Mouse (Mus musculus) gastrocnemius, adult 18-20 months (tissue): ENCODE results near the gene Zbtb7b. TPM values are rescaled to one million over a fixed set of nuclear protein-coding genes. Genes with fewer than 3 reads are reported as not detected.

ENCODE experiments used
- DNase-seq: peaks from one replicate; pipeline ENCODE4 v3.0.0; 2021; ENCODE audit warnings: low spot score
- total RNA-seq, 2 experiments: library from RNA; stranded (reverse); gene quantifications; 2 replicates each; pipeline ENCODE4 v1.2.3; 2021

Zbtb7b gene
- total RNA-seq, 2 experiments from 2014 or later = 26.4 to 28.3 TPM

- DNase-seq = peak; percentile 77
Observed at GRCm38 (mm10) chr3:89418861-89419250, 24.3 kb upstream of the Zbtb7b start.

DNA sequence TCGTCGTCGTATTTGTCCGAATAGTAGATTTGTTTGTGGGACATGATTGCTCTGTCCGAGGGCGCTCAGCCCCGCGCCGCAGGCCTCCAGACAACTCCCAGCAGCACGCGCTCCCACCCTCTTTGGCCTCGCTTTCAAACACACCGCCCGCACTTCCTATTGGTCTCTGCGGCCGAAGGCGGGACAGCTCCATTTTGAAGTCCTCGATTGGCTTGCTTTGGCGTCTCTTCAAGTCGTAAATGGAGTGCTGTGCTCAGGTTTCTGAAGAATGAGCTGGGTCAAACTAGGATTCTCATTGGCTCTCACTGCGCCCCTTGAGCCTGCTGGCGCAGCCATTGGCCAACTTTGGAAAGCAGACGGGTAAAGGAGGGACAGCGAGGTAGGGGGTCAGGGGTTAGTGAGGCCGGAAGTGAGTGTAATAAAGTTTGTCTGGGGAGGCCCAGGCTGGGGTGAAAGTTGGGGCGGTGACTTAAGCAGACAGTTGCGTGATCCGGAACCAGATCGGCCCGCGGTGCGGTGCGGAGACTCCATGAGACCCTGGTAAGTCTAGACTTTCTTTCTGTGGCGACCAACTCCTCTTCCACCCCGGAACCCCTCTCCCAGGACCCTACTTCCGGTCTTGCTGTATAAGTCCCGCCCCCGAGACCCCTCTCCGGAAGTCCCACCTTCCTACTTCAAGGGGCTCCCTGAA, 23.7 kb upstream of the Zbtb7b start, which contains the start of the genes Cks1b and Shc1:
Cks1b (minus strand) TSS at position 214 of the 691 bp plus-strand sequence.
Shc1 (plus strand) TSS at position 274 of the 691 bp plus-strand sequence.
- DNase-seq = peak; percentile 98

DNA sequence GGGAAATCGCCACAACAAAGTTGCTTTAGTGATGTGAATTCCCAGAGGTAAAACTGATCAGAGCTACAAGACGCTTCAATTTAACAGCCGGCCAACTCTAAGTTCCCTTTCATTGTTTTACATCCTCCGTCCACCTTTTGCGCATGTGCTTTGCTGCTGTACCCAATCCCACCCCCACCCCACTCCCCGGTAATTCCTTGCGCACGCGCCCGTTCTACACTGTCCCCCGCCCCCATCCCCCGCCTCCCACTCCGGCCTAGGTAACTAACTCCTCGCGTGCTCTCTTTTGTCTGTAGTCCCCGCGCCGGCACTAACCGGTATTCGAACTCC, 23.2 kb upstream of the Zbtb7b start:
- no peak for DNase-seq

- DNase-seq = no peak
Observed at GRCm38 (mm10) chr3:89417131-89417530, 22.6 kb upstream of the Zbtb7b start.

- DNase-seq = no peak
Observed at GRCm38 (mm10) chr3:89416158-89416557, 21.6 kb upstream of the Zbtb7b start.

GRCm38 (mm10) chr3:89411490-89412393, 17.2 kb upstream of the Zbtb7b start, which contains the start of gene Flad1:
Gene Flad1 (minus strand): TSS chr3:89411870.
- DNase-seq = peak; percentile 100

- no peak for DNase-seq
Observed at GRCm38 (mm10) chr3:89410864-89411263, 16.3 kb upstream of the Zbtb7b start.

DNA sequence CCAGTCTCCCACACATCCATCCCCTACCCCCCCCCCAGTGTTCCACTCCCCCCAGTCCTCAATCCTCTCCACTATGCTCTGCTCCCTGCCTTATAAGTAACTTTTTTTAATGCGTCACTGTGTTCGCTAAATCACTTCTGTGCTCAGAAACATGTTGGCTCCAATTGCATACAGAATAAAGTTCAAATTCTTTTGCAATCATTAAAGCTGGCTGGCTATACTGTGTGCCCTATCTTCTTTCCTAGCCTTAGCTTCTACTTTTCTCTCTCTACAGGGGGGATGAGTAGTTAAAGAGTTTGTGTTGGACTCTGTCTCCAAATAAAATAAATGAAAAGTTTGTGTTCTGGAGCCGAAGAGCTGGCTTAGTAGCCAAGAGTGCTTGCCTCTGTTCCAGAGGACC, 15.1 kb upstream of the Zbtb7b start:
- DNase-seq = no peak

GRCm38 (mm10) chr3:89408448-89408847, 13.9 kb upstream of the Zbtb7b start:
- no peak for DNase-seq

DNA sequence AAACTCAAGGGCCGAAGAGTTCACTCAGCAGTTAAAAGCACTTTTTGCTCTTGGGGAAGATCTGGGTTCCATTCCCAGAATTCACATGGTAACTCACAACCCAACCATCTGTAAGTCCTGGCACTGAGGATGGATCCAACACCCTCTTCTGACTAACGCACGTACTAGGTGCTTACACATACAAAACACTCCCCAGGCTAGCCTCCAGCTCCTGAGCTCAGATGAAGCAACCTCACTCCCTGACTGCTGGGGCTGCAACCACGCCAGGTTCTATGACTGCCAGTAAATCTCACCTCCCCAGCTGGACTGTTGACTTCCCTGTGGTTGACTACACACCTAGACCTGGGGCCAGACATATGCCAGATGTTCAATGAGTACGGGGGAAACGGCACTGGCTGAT, 12.3 kb upstream of the Zbtb7b start:
- DNase-seq = peak; percentile 44

- no peak for DNase-seq
Observed at GRCm38 (mm10) chr3:89402693-89403092, 8.1 kb upstream of the Zbtb7b start, which contains the start of gene Lenep. Gene Lenep (minus strand): TSS chr3:89402793.

DNA sequence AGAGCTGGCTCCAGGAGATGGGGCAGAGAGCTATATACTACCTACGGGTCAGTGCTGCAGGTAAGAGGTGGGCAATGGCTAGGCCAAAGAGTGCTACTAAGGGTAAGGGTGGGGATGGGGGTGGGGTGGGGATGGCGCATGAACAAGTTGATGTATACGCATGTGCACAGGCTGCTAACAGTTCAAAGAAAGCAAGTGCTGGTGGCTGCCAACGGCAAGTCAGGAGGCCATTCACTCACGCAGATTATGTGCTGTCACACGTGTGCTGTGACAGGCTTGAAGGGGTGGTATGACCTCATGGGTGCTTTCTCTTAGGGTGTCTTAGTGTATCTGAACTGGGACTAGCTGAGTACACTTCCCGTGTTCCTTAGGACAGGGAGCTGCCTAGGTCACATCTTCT, 6.8 kb upstream of the Zbtb7b start:
- no peak for DNase-seq

- DNase-seq = no peak
Observed at GRCm38 (mm10) chr3:89396654-89397005, 2.1 kb upstream of the Zbtb7b start.

DNA sequence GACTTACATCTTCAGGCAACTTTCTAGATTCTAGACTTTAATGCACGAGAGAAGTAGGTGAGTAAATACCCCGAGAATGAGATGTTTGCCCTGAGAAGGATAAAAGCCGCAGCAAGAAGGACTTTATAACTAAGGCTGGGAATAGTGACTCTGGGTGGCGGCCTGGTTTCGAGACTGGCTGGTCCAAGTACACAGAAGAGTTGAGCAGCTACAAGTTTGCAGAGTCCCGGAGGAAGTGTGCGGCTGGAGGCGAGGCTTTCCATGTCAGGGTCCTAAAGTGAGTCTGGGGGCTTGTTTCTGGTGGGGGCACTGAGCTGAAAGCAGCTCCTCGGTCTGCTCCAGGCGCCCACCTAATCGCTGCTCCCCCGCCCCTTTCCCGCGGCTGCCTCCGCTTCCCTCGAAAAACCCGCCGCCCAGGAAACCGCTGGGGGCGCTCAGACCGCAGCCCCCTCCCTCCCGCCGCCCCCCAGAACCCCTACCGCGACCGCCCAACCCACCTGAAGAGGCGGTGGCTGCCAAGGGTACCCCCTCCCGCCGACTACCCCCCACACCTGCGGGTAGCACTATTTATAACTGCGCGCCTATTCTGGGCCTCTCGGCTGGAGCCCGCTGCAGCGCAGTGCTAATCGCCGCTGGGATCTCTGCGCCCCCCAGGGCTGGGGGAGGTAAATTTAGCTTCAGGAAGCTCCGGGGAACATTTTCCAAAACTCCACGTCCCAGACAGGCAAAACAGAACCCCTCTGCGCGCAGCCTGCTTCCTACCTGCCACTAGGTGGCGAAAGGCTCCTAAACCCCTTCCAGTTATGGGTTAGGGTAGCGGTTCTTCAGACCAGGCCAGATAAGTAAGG, 1.5 kb upstream of the Zbtb7b start:
- DNase-seq = peak; percentile 78

GRCm38 (mm10) chr3:89395419-89395805, 836 bp upstream of the Zbtb7b start:
- DNase-seq = no peak

- peak; percentile 88 for DNase-seq
Observed at GRCm38 (mm10) chr3:89394894-89395256, 299 bp upstream of the Zbtb7b start.

- peak; percentile 100 for DNase-seq
Observed at GRCm38 (mm10) chr3:89393605-89394004, 971 bp downstream of the Zbtb7b start.

GRCm38 (mm10) chr3:89392871-89393311, 1.7 kb downstream of the Zbtb7b start:
- no peak for DNase-seq

DNA sequence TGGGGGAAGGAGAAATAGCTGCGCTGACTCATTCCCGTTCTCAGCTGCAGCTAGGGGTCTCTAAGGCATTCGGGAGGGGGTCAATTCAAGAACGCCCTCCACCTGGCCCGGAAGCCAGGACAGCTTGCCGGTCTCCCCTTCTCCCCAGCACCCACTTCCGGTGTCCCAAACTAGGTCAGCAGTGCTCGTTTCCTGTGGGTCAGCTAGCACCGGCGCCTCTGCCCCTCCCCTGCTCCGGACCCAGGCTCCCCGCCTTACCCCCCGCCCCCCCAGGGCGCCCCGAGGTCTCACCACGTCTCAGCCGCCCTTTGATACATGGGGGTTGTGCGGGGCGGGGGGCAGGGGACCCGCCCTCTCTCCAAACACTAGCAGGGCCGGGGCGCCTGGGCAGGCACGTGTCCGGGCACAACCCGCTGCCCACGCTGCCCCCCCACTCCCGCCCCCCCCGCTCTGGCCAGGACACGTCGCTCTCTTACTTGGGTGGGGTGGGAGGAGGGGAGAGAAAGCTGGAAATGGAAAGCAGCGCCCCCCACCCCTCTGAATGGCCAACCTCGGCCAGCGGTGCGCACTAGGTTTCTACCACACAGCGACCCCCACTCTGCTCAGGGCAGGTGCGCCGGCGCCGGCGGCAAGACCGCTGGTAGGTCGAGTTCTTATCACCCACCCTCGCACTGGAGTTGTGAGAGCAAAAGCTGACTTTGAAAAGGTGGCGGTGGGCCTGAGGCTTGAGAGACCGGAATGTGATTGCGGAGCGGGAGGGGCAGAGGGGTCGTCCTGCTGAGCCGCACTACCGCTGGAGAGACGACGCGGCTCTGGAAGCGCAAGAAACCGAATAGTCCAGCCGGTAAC, 2.7 kb downstream of the Zbtb7b start:
- DNase-seq = peak; percentile 81
